Mouse (Mus musculus) E14TG2a.4 (cell line): ENCODE measurements at regions not wholly inside any gene's neighbourhood (a gene's known extent, or its start where the extent isn't known, plus 50 kb on each side); places are given as distances from the start of the nearest gene placed in this dataset.

ENCODE experiments used
- CTCF ChIP-seq: conservative IDR thresholded peaks from 2 replicates; pipeline ENCODE4 v1.5.1; 2014; ENCODE audit warnings: low read length
- NANOG ChIP-seq: IDR thresholded peaks from 2 replicates; pipeline ENCODE4 v1.6.1; 2014; ENCODE audit warnings: borderline replicate concordance, low read length, mixed read lengths
- POU5F1 ChIP-seq: IDR thresholded peaks from 2 replicates; pipeline ENCODE4 v1.6.1; 2014; ENCODE audit warnings: low read length, borderline replicate concordance

- no peak for TF ChIP-seq CTCF
- no peak for TF ChIP-seq NANOG
- no peak for TF ChIP-seq POU5F1
Observed at GRCm38 (mm10) chr11:114443444-114443843, 224.9 kb upstream of the Rpl38 start.
